Comparison of ENCODE assay signal across 1 mouse cellular context in genomic region chr8:57644281-57644680, GRCm38 (mm10).
A peak's percentile ranks its signal among the peaks of the same experiment; 100 is the strongest.
TF ChIP-seq lines count a peak whose summit lies in the region.

No protein-coding gene starts in this region.

TF ChIP-seq in MEL, 35 proteins besides CTCF, POLR2A, EP300 and RAD21 (continued from another document):
- TF ChIP-seq TBP (IDR thresholded peaks at IDR 0.05; ENCODE audit: low read depth, low read length) = no peak
- no peak for TF ChIP-seq ZNF384 (IDR thresholded peaks at IDR 0.05; ENCODE audit: low read depth, low read length)
- no peak for TF ChIP-seq ZC3H11A (IDR thresholded peaks at IDR 0.05; ENCODE audit: low read depth, low read length)
- no peak for TF ChIP-seq USF1 (IDR thresholded peaks at IDR 0.05; ENCODE audit: low read depth, low read length)
- TF ChIP-seq TCF12 (IDR thresholded peaks at IDR 0.05; ENCODE audit: low read depth, low read length) = peak; percentile 89
- TF ChIP-seq TAL1 (IDR thresholded peaks at IDR 0.05; ENCODE audit: low read length) = peak; percentile 21; the same call in 1 of the 2 replicates
- no peak for TF ChIP-seq ZKSCAN1 (IDR thresholded peaks at IDR 0.05; ENCODE audit: low read depth, low read length)
- TF ChIP-seq POLR2AphosphoS2 (IDR thresholded peaks at IDR 0.05; ENCODE audit: low read length) = no peak
- no peak for TF ChIP-seq CHD2 (IDR thresholded peaks at IDR 0.05; ENCODE audit: low read length)
- no peak for TF ChIP-seq HCFC1 (IDR thresholded peaks at IDR 0.05; ENCODE audit: low read depth, low read length)
- TF ChIP-seq MXI1 (IDR thresholded peaks at IDR 0.05; ENCODE audit: low read depth, low read length) = no peak
- TF ChIP-seq JUND (IDR thresholded peaks at IDR 0.05; ENCODE audit: low read depth, low read length) = no peak
- peak; percentile 78 for TF ChIP-seq GATA1 (IDR thresholded peaks at IDR 0.05; ENCODE audit: low read depth, low read length)
- no peak for TF ChIP-seq MAZ (IDR thresholded peaks at IDR 0.05; ENCODE audit: low read depth, low read length)
- no peak for TF ChIP-seq MEF2A (IDR thresholded peaks at IDR 0.05; ENCODE audit: extremely low read depth, insufficient replicate concordance, low read depth, low read length, poor library complexity, severe bottlenecking)
- no peak for TF ChIP-seq POLR2AphosphoS5 (IDR thresholded peaks at IDR 0.05; ENCODE audit: borderline replicate concordance, low read depth, low read length)
- no peak for TF ChIP-seq MAFK (IDR thresholded peaks at IDR 0.05; ENCODE audit: borderline replicate concordance, low read depth, low read length)
- no peak for TF ChIP-seq SMC3 (IDR thresholded peaks at IDR 0.05; ENCODE audit: low read depth, low read length)
- TF ChIP-seq SIN3A (IDR thresholded peaks at IDR 0.05; ENCODE audit: low read length) = 0 out of 2 replicates have a peak, but pooled peaks have one; percentile 16
- 0 out of 2 replicates have a peak, but pooled peaks have one; percentile 20 for TF ChIP-seq RCOR1 (IDR thresholded peaks at IDR 0.05; ENCODE audit: low read depth, low read length)
- TF ChIP-seq UBTF (IDR thresholded peaks at IDR 0.05; ENCODE audit: borderline replicate concordance, insufficient read depth, low read depth, low read length) = no peak
- TF ChIP-seq USF2 (IDR thresholded peaks at IDR 0.05; ENCODE audit: borderline replicate concordance in 1 of 2, insufficient read depth in 1 of 2, low read depth in 1 of 2, low read length in 2 of 2) = no peak
- no peak for TF ChIP-seq BHLHE40 (IDR thresholded peaks at IDR 0.05; ENCODE audit: borderline replicate concordance, low read depth, low read length)
- no peak for TF ChIP-seq NRF1 (IDR thresholded peaks at IDR 0.05; ENCODE audit: insufficient read depth, low read depth, low read length, poor library complexity, severe bottlenecking)
- TF ChIP-seq MAX (IDR thresholded peaks at IDR 0.05; ENCODE audit: low read length) = no peak
